Mouse (Mus musculus) embryo, embryonic 10 days (tissue): ENCODE data around the gene Bcl7c.
A peak's percentile ranks its signal among the peaks of the same experiment; 100 is the strongest.
"Not testable (repeated sequence)": the region's sequence is repeated elsewhere in the genome, so short reads cannot be mapped to it uniquely, and the experiment has no call there.

Experiments
- DNase-seq: peaks from one replicate; pipeline ENCODE4 v3.0.0-alpha.2; 2015; ENCODE audit warnings: low spot score

The Bcl7c gene

DNA sequence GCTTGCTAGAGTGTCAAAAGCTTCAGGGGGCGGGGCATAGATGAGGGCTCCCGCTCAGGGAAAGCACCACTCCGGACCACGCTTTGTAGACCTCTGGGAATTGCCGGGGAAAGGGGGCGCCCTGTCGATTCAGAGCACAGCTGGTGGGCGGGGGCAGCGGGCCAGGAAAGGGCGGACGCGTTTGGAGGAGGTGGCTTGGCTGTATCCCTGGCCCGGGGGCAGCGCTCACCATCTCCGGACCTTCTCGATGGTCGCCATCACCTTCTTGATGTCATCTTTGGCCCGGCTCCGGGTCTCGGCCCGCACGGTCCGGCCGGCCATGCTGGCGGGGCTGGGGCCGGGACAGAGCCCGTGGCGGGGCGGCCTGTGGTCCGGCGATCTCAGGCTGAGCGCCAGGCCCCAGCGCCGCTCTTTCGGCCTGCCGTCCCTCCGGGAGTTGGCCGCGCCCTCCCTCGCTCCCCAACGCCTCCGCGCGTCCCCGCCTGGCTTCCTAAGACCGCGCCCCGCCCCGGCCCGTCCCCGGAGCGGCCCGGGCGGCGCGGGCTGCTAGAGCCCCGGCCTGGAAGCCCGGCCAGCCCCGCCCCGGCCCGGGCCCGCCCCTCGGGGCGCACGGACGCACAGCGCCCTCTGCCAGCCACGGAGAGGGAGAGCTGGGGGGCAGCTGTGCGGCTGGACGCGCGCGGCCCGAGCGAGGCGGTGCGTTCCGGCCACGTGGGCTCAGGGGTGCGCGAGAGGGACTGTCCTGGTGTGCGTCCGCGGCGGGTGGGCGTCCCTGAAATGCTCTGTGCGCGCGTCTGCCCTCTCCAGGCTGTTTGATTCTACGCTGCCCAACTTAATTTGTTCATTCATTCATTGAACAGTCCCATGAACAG is at the start of gene Bcl7c:
TSS of gene Bcl7c (minus strand) at position 727 of the 872 bp plus-strand sequence.
- peak; percentile 95 for DNase-seq

DNA sequence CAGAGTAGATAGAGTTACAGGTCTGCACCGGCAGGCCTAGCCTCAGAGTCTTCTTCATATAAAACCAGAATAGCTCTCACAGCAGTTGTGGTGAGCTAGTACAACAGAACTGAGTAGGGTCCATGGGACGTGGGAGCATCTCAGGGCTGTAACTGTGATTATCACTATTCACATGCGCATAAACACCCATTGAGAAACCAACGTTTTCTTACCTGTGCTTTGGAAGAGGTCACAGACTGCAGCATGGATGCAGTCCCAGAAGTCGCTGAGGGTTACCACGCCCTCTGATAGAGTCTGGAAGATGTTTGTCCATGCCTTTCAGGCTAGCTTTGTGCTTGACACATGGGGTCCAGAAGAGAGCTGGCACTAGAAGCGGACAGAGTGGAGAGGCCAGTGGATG is 45.0 kb upstream of the Bcl7c start:
- DNase-seq: no peak

DNA sequence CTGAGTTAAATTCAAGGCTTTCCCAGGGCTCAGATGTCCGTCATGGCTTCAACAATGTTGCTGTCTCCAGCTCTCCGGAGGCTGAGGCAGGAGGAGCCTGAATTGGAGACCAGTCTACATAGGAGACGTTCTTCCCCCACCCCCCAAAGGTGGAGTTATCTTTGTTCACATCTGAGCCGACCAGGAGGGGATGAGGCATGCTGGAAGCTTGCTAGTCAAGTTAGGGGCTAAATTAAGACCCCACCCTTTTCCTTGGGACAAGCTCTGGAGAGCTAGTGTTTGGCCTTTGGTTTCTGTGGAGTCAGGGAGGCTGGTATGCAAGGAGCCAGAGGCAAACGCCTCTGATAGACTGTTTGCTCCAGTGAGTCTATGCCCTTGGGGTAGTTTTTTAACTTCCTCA is 44.4 kb upstream of the Bcl7c start:
- DNase-seq: no peak

DNA sequence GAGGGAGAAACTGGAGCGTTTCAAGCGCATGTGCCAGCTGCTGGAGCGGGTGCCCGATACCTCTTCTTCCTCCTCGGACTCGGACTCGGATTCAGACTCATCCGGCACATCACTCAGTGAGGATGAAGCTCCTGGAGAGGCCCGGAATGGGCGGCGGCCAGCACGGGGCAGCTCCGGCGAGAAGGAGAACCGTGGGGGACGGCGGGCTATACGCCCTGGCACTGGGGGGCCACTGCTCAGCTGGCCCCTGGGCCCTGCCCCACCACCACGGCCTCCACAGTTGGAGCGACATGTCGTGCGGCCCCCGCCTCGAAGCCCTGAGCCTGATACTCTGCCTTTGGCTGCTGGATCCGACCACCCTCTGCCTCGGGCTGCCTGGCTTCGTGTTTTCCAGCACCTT is 43.3 kb upstream of the Bcl7c start:
- DNase-seq: no peak

- no peak for DNase-seq
These were observed 42.9 kb upstream of the Bcl7c start for GRCm38 (mm10) chr7:127751619-127752018.

DNA sequence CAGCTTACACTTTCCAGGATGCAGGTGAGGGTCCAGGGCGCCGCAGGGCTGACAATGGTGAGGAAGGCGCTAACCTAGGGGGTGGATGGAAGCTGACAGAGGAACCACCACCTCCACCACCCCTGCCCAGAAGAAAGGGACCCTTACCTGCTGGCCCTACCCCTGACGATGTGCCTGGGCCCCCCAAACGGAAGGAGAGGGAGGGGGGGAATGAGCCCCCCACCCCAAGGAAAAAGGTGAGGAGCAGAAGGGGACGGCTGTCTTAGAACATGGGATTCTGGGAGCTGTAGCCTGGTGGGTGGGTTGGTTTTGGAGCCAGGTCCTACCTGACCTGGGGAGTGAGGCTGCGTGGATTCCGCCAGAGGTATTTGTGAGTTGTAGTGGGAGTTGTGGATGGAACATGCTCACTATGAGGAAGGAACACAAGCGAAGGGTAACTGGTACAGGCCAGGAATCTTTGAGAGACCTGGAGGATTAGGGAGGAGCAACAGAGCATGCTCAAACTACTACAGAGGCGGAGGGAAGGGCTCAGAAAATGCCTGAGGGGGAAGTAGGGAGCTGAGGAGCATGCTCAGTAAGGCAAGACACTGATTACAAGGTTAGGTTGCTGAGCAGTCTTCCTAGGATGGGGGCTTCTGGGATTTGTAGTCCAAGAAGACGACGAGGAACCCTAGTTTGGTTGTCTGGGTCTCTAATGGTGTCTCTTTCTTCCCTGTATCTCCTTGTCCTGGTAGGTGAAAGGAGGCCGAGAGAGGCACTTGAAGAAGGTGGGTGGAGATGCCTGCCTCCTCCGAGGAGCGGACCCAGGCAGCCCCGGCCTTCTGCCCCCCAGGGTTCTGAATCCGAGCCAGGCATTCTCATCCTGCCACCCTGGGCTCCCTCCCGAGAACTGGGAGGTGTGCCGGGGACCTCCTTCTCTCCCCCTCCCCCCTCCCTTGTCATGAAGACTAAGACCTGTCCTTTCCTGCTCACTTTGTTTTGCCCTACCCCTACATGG is 41.7 kb upstream of the Bcl7c start:
- DNase-seq: peak; percentile 42

DNA sequence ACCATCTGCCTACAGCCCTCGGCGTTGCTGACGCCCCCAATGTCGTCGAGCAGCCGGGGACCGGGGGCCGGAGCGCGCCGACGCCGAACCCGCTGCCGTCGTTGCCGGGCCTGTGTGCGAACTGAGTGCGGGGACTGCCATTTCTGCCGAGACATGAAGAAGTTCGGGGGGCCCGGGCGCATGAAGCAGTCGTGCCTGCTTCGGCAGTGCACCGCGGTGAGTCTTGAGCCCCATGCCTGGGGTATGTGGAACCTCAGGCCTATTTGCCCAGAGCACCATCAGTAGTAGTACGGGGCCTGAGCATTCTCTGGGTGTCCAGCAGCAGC is 39.5 kb upstream of the Bcl7c start:
- DNase-seq: no peak

DNA sequence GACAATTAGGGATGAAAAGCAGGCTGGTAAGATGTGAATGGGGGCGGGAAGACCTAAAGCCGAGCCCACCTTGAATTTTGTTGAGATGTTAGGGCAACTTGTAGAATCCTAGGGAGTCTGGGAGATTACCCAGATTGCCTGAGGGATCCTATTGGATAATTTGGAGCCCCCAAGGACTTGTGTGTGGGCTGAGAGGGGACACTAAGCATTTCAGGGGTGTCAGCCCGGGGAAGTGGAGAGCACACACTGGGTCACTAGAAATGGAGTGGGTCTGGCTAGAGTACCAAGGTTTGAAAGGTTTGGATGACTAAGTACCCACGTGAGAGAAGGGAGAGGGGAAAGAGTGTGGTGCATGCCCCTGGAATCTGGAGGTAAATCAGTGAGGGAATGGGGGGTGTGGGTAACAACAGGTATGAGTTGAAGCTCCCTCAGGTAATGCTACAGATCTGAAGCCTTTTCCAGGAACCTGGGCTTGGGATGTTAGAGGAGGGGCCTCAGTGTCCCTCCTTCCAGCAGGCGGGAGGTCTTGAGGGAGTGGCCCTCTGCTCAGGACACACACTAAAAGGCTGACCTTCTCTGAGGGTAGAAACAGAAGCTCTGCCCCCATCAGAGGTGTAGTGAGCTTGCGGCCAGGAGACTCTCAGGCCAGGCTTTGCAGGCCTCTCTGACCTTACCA is 39.0 kb upstream of the Bcl7c start:
- DNase-seq: no peak

GRCm38 (mm10) chr7:127746494-127747491 is 38.1 kb upstream of the Bcl7c start:
- DNase-seq: peak; percentile 80

DNA sequence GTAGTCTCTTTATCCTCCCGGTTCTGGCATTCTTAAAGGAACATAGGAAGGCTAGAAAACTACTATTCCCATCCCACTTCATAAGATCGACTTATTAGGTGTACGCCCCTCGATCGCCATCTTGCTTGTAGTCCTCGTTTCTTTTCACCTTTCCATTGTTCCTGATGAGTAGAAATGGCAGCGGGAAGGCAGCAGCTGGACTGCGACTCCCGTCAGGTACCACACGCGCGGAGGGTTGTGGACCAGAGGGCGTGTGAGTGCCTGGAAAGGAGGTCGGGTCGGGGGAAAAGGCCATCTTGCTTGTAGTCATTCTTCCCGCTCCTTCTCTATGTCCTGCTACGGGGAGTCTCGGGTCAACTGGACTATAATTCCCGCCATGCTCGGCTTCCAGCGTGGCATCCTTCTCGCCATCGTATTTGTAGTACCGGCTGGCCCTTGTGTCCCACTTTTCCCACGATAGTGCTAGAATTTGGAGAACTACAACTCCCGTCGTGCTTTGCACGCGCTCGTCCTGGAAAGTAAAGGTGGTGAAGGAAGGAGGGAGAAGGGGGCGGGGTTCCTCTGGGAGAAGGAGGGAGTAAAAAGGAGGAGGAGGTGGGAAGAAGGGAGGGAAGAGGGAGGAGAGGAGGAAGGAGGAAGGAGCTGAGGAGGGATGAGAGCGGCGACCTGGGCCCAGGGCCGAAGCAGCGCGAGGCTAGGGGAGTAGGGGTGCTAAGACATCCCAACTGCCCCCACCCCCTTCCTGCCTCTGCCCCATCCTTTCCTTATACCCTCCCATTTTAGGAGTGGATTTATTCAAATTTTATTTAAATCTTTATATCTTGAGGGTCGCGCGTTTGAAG is 37.1 kb upstream of the Bcl7c start:
- peak; percentile 98 for DNase-seq

DNA sequence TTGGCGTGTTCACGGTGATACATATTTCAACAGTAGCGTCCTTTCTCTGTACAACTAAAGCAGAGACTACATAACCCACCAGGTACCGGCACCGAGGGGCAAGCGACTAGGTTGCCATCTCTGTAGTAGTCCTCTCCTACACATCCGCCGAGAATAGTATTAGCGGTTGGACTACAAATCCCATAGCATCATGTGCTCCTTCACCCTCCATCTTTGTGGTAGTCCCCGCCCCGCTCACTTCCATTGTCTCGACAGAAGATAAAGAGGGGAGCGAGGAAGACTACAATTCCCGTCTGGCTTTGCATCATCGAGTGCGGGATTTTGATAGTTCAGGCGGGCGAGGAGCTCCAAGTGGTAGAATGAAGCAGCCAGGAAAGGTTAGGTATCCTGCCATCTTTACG is 36.5 kb upstream of the Bcl7c start:
- peak; percentile 97 for DNase-seq

DNA sequence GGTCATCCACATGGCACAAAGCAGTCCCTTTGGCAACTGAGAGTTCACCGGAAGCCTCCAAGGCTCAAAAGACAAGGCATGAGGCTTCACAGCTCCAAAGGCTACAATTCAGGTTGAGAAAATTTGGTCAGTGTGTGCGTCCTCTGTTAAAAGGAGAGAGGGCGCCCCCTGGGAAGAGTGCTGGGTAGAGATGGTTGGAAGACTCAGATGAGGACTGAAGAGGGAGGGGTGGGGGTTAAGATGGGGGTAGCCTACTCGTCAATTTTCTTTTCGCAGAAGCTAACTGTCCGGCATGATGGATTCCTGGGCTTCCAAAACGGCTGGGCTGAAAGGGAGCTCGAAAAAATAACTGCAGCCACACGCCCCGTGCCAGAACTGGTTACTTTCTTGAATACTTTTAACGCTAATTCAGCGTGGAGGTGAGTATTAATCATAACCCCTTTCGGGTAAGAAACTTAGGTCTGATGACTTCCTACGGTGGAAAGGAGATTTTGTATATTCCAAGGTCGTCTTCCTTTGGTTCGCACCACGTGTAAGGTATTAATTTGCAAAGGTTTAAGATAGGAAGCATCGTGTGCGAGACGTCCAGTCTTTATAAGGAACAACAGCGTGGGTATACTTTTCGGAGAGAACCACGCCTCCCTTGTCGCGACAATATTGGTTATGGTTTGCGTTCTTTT is 35.8 kb upstream of the Bcl7c start, which contains the start of gene Fbxl19:
TSS of gene Fbxl19 (plus strand) at position 178 of the 680 bp plus-strand sequence.
- peak; percentile 86 for DNase-seq

DNA sequence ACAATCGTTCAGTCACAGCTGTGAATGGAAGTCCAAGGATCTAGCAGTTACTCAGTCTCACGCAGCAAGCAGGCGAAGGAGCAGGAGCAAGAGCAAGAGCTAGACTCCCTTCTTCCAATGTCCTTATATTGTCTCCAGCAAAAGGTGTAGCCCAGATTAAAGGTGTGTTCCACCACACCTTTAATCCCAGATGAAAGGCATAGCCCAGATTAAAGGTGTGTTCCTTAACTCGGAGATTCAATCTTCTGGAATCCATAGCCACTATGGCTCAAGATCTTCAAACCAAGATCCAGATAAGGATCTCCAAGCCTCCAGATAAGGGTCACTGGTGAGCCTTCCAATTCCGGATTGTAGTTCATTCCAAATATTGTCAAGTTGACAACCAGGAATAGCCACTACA is 23.3 kb upstream of the Bcl7c start, which contains the start of gene Ctf2:
TSS of gene Ctf2 (minus strand) at position 101 of the 400 bp plus-strand sequence.
- DNase-seq: not testable (repeated sequence)

- DNase-seq: no peak
These were observed 21.4 kb upstream of the Bcl7c start for GRCm38 (mm10) chr7:127730170-127730569.

- no peak for DNase-seq
These were observed 19.2 kb upstream of the Bcl7c start for GRCm38 (mm10) chr7:127727898-127728297.

- no peak for DNase-seq
These were observed 17.2 kb upstream of the Bcl7c start for GRCm38 (mm10) chr7:127725924-127726323.

DNA sequence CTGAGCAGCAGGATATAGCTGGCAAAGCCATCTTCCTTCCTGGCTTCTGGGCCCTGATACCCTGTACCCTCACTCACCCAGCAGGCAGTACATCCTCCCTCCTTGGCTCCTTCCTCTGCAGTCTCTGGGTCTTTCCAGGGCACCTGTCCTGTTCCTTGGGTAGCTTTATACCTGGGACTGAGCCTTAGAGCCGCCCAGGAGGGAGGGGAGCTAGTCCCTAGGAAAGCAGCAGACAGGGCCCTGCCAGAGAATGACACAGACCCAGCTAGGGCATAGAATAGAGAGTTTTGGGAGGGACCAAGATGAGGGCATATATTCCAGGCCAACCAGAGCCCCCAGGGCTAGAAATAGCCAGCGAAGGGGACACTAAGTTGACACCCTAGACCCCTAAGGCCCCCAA is 16.8 kb upstream of the Bcl7c start:
- no peak for DNase-seq

GRCm38 (mm10) chr7:127719258-127719657 is 10.5 kb upstream of the Bcl7c start:
- DNase-seq: no peak

- no peak for DNase-seq
These were observed 9.6 kb upstream of the Bcl7c start for GRCm38 (mm10) chr7:127718339-127718738.
